Mouse (Mus musculus): ENCODE measurements around the gene Rbfox1.

The Rbfox1 gene

DNA sequence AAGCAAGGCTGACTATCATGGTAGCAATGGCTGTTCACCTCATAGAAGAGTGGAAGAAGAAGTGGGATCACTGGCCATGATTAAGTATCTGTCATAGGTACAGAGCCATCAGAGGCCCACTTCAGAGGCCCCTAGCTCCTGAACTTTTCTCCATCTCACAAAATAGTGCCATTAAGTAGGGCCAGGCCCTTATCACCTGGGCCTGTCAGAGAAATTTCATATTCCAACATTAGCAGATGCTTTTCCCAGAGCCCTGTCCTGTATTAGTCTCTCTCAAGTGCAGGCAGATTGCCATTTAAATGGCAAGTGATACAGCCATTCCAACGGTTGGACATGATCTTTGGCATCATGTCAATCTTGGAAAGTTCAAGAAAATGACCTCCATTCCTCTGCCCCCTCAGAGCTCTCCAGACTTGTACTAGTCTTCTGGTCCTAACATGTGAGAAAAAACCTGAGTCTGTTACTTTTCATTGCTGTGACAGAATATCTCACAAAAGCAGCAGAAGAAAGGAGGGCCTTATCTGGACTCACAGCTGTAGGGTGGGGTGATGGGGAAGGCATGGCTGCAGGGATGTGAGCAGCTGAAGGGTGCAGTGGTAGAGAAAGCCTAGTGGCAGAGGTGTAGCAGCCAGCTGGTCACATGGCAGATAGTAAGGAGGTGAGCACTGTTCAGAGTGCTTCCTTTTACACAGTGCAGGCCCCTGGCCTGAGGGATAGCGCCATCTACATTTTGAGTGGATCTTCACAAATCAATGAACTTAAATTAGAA, 210.6 kb downstream of the Rbfox1 start:
- in situ Hi-C loops (cut with MboI, MseI) = no loop called here

- in situ Hi-C loops (cut with MboI, MseI) = no loop called here
Measured at GRCm38 (mm10) chr16:6097244-6098040, 212.3 kb downstream of the Rbfox1 start.

DNA sequence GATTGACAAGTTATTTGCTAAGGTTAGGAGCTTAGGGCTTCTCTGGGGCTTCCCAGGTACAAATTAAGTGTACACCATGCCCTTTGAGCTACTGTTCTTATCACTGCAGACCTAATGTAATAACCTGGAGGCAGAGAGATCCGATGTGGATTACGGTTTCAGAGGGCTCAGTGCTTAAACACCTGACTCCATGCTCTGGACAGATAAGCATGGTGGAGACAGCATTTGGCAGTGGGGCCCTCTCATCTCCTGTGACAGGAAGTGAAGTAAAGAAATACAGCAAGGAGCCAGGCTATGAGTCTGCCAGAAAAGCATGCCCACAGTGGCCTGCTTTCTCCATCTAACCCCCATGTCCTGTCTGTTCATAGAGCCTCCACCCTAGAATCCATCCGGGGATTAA, 213.0 kb downstream of the Rbfox1 start:
- in situ Hi-C loops (cut with MboI, MseI) = no loop called here

GRCm38 (mm10) chr16:6099598-6099997, 214.4 kb downstream of the Rbfox1 start:
- in situ Hi-C loops (cut with MboI, MseI) = no loop called here

DNA sequence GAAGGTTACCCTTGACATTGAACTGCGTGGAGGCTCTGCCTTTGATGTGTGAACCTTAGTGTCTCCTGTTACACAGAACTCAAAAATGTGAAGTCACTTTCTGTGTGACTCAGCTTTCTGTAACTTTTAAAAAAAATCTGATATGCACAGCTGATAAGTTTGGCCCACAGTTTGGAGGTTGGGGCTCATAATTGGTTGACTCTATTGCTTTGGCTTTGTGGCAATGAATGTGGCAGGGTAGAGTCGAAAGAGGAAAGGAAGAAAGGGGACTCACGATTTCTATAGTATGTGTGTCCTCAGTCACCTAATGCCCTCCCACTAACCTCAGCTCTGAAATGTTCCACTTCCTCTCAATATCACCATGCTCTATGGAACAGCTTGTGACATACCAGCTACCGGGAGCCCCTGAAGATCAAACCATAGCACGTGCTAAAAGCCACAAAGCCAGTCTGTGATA, 215.3 kb downstream of the Rbfox1 start:
- in situ Hi-C loops (cut with MboI, MseI) = no loop called here

DNA sequence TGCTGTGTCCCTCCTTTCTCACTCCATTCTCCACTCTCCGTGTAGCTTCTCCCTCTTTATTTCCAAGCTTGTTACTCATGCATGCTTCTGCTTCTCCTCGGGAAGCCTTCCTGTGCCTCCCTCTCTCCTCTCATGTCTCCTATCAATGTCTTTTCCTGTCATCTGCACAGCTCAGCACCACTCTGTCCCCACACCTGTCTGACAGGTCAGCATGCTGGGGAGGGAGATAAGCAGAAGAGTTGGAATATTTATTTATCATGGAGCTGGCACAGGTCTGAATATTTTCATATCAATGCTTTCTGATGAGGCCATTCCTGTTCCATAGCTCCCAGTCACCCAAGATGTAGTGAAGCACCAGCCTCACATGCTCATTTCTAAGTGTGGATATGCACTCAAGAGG, 218.6 kb downstream of the Rbfox1 start:
- in situ Hi-C loops (cut with MboI, MseI) = no loop called here

- in situ Hi-C loops (cut with MboI, MseI) = no loop called here
Measured at GRCm38 (mm10) chr16:6110121-6110520, 225.0 kb downstream of the Rbfox1 start.

DNA sequence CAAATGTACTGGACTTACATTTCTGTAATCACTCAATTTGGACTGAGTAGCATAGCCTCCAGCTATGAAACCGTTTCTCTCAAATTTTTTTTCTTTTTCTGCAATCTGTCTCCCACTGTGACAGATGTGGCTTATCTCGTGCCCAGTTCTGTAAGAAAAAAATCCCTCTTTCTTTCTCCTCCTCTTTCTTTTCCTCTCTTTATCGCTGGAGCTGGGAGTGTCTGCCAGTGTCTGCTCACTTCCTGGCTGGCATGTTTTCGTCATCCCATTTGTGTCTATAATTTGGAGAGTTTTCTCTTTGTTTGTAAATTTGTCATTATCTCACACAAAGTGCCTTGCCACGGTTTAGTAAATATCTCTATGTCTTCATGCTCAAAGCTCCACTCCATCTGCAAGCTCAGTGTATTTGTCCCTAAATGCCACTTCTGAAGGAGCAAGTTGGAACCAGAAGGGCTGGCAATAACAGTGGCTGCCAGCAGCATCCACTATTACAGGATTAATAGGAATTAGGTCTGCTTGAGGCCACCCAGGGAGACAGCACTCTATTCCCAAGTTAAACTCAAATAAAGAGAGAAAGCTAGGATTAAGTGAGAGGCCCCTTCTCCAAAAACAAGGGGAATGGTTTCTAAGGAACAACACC, 228.8 kb downstream of the Rbfox1 start:
- in situ Hi-C loops (cut with MboI, MseI) = no loop called here

DNA sequence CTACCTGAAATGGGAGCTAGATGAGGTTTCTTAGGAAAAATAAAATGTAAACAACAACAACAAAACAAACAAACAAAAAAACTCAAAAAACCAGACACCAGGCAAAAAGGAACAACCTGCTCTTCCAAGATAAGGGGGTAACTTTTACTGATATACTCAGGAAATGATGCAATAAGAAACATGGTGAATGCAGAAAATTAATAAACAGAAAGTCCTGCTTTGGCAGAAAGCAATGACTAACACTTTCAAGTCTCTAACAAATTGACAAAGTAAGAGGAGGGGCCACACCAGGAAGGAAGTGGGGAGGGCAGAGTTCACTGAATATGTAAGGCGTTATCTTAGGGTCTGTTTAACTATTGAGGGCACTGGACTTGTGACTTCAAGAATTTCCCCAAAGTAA, 234.3 kb downstream of the Rbfox1 start:
- in situ Hi-C loops (cut with MboI, MseI) = no loop called here

DNA sequence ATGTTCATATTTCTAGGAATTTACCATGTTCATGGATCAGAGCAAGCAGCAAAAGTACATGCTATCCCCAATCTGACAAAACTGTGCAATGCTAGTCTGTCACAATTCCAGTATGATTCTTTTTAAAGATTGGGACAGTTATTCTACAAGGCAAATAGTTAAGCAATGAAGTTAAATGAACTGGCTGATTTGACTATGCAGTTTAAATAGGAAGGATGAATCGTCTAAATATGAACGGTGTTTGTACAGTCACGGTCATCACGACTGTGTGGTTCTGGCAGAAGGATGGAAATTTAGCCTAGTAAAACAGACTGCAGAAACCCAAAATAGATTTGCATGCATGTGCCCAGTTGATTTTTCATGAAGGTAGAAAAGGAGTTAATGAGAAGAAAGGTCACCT, 236.1 kb downstream of the Rbfox1 start:
- in situ Hi-C loops (cut with MboI, MseI) = no loop called here

GRCm38 (mm10) chr16:6122859-6123258, 237.7 kb downstream of the Rbfox1 start:
- in situ Hi-C loops (cut with MboI, MseI) = no loop called here

GRCm38 (mm10) chr16:6128314-6128713, 243.2 kb downstream of the Rbfox1 start:
- in situ Hi-C loops (cut with MboI, MseI) = no loop called here

- in situ Hi-C loops (cut with MboI, MseI) = no loop called here
Measured at GRCm38 (mm10) chr16:6135016-6135415, 249.9 kb downstream of the Rbfox1 start.

GRCm38 (mm10) chr16:6139432-6139831, 254.3 kb downstream of the Rbfox1 start:
- in situ Hi-C loops (cut with MboI, MseI) = no loop called here

DNA sequence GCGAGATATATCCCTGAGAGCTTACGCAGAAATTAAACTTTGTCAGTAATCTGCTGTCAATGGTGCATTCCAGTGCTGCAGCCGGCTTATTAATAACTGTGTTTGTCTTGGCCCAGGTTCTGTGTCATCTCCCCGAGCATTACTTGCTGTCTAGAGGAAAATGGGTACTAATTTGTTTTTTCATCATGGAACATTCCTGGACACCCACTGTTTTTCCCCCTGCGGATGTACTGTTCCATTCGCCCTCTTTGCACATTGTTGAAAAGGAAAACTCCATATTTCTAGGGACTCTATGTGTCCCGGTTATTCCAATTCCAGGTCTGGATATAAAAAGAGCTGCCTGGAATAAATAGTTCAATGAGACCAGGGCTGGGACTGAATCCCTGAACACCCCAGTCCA, 262.8 kb downstream of the Rbfox1 start:
- in situ Hi-C loops (cut with MboI, MseI) = no loop called here

- in situ Hi-C loops (cut with MboI, MseI) = no loop called here
Measured at GRCm38 (mm10) chr16:6149345-6149744, 264.2 kb downstream of the Rbfox1 start.

DNA sequence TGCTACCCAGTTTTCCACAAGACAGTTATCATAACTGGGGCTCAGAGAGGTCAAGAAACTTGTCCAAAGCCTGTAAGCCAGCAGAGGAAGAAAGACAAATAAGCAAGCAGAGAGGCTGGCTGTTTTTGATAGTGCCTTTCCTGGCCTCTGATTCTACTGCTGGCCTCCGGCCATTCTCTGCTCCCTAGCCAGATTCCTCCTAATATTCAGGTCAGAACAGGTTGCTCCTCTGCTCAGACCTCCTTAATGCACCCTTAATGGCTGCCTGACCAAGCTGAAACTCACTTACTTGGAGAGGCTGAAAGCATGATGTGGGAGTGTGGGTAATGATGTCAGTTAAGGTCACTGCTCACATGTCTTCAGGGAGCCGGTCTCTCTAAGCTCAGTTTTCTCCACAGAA, 270.4 kb downstream of the Rbfox1 start:
- in situ Hi-C loops (cut with MboI, MseI) = no loop called here

DNA sequence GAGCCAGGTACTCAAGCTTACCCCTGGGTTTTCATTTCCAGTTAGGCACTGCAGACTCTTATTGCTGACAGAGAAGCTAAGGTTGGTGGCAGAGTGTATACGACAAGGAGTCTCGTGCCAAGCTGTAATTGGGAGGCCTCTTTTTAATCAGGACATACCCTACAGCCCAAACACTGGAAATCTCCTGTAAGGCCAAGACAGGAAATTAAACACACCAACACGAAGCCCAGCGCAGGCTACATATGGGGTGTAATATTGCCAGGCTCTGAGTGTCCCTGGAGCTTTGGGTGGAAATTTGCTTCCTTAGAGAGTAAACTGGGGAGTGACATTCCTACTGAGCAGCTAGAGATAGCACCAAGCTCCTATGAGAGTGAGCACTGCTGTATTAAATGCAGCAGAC, 279.3 kb downstream of the Rbfox1 start:
- in situ Hi-C loops (cut with MboI, MseI) = no loop called here

DNA sequence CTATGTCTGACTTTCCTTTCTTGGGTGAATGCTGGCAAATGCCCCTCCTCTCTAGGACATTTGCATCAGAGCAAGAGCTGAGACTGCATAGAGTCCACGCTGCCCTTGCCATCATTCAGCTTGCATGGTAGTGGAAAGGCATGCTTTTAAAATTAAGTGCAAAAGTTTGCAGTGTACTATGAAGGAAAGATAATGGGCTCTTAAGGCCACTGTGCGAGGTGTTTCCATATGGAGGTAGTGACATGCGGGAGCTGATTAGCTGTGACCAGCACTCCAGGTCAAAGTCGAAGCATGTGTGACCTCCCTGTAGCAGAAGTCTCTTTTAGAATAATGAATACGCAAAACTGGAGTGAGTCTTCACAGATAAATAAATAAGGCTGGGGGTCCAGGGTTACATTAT, 284.2 kb downstream of the Rbfox1 start:
- in situ Hi-C loops (cut with MboI, MseI) = no loop called here

- in situ Hi-C loops (cut with MboI, MseI) = no loop called here
Measured at GRCm38 (mm10) chr16:6180819-6181218, 295.7 kb downstream of the Rbfox1 start.

GRCm38 (mm10) chr16:6182329-6182728, 297.2 kb downstream of the Rbfox1 start:
- in situ Hi-C loops (cut with MboI, MseI) = no loop called here

DNA sequence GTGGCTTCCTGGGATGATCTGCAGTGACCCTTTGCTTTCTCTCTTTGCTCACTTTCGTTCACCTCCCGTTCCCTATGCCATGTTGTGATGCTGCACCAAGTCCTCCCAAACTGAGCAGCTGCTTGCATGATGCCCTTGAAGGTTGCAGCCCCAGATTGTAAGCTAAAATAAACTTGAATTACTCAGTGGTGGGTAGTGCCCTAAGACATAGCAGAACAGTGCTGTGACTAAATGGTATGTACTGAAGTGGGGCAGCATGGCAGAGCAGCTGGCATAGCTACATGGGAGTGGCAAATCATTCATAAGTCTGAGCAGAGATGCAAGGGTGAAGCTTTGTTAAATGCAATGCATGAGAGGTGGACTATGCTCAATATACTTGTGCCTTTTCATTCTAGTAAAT, 307.2 kb downstream of the Rbfox1 start:
- in situ Hi-C loops (cut with MboI, MseI) = no loop called here

GRCm38 (mm10) chr16:6206431-6206830, 321.3 kb downstream of the Rbfox1 start:
- in situ Hi-C loops (cut with MboI, MseI) = no loop called here
